15 mouse cellular contexts compared by ENCODE assay signal in genomic region chr12:8961607-8962316, GRCm38 (mm10). TPM values are rescaled to one million over a fixed set of nuclear protein-coding genes. Genes with fewer than 3 reads are reported as not detected.
DNase-seq lines count a peak whose midpoint lies in the region; ATAC-seq and TF ChIP-seq lines count a peak whose summit lies in the region.
"Had no signal": no experiment of that assay in that cellular context is flagged by ENCODE, and none has a peak within 500 bp of the region (broad histone marks: within the 10 kb centered on the region; RNA-seq: fewer than 3 reads in every experiment).

No protein-coding gene starts in this region.

- TF ChIP-seq POLR2A in kidney, adult 2 months (IDR thresholded peaks at IDR 0.05; ENCODE audit: low read depth, low read length), result no peak
- no peak for TF ChIP-seq POLR2A in limb, embryonic 14.5 days (IDR thresholded peaks at IDR 0.05; ENCODE audit: borderline replicate concordance, extremely low read depth, insufficient read depth, insufficient read length)

- no peak overlapping the region for H3K4me3 ChIP-seq in gastrocnemius, adult 2 months
- no peak overlapping the region for H3K4me3 ChIP-seq in kidney, adult 2 months (ENCODE audit: insufficient read depth, low read depth, low read length)
- no peak overlapping the region for H3K4me3 ChIP-seq in limb, embryonic 14.5 days (replicated peaks; ENCODE audit: low read length)
- H3K4me3 ChIP-seq in forebrain, embryonic 11.5 days (ENCODE audit: low read depth, low read length), result no peak overlapping the region
- H3K4me3 ChIP-seq: forebrain, embryonic 10.5 days had no signal

- no peak overlapping the region for H3K4me2 ChIP-seq in limb, embryonic 14.5 days (replicated peaks; ENCODE audit: low read depth, low read length, severe bottlenecking)
- no peak overlapping the region for H3K4me2 ChIP-seq in forebrain, embryonic 11.5 days (ENCODE audit: low read depth, low read length, severe bottlenecking)

- no peaks in the 10 kb centered on the region for H3K27me3 ChIP-seq in kidney, adult 2 months (replicated peaks; ENCODE audit: control insufficient read depth, insufficient read depth, low read length)
- H3K27me3 ChIP-seq in limb, embryonic 14.5 days (ENCODE audit: control insufficient read depth, insufficient read depth, low read length), result no peaks in the 10 kb centered on the region
- H3K27me3 ChIP-seq in forebrain, embryonic 11.5 days (ENCODE audit: control insufficient read depth, insufficient read depth, low read length), result no peaks in the 10 kb centered on the region

- no peaks in the 10 kb centered on the region for H3K4me1 ChIP-seq in kidney, adult 2 months (ENCODE audit: control insufficient read depth, insufficient read depth, low read length)
- H3K4me1 ChIP-seq in limb, embryonic 14.5 days (ENCODE audit: control insufficient read depth, insufficient read depth, low read length), result peaks cover 9% of the 10 kb centered on the region; the same call in 1 of the 2 replicates
- no peaks in the 10 kb centered on the region for H3K4me1 ChIP-seq in forebrain, embryonic 11.5 days (replicated peaks; ENCODE audit: control insufficient read depth, insufficient read depth, low read length)

- intact Hi-C loops in gastrocnemius, adult 2 months (cut with DNase I), result no loop called here
- intact Hi-C loops in left cerebral cortex, postnatal 14 days (cut with DNase I), result no loop called here

- H3K9ac ChIP-seq in limb, embryonic 14.5 days (ENCODE audit: low read depth, low read length, severe bottlenecking), result no peak overlapping the region
- no peak overlapping the region for H3K9ac ChIP-seq in forebrain, embryonic 11.5 days (ENCODE audit: low read length)

- no peak for DNase-seq in gastrocnemius, adult 2 months
- no peak for DNase-seq in gastrocnemius, adult 8-10 months (ENCODE audit: low spot score in 2 of 2)
- peak; percentile 72 for DNase-seq in NIH3T3 (ENCODE audit: low read depth)
- DNase-seq in kidney, adult 2 months, result peak; percentile 50
- DNase-seq in limb, embryonic 14.5 days (ENCODE audit: low spot score), result no peak
- DNase-seq in forebrain, embryonic 11.5 days (ENCODE audit: low spot score), result no peak
- DNase-seq in left cerebral cortex, postnatal 14 days (ENCODE audit: low spot score in 2 of 2), result no peak
- no peak for DNase-seq in thymus, postnatal 36 days
- DNase-seq: cerebellum, adult 2 months; embryo, embryonic 11 days; gastrocnemius, postnatal 25 days; lung, adult 18-20 months had no signal

- H3K27ac ChIP-seq in gastrocnemius, adult 2 months, result peak overlapping the region; percentile 70
- no peak overlapping the region for H3K27ac ChIP-seq in kidney, adult 2 months (ENCODE audit: insufficient read depth, low read depth, low read length)
- peak overlapping the region; percentile 27; the same call in 1 of the 2 replicates for H3K27ac ChIP-seq in limb, embryonic 14.5 days (replicated peaks; ENCODE audit: low read depth, low read length)
- no peak overlapping the region for H3K27ac ChIP-seq in forebrain, embryonic 11.5 days (ENCODE audit: low read depth, low read length)
- H3K27ac ChIP-seq: forebrain, embryonic 10.5 days had no signal

- WGBS in kidney, adult 2 months, result 47% methylated on average over 9 of the region's 9 CpGs
- 44% methylated on average over 9 of the region's 9 CpGs for WGBS in limb, embryonic 14.5 days
- 50% methylated on average over 9 of the region's 9 CpGs for WGBS in forebrain, embryonic 11.5 days

- no peak for ATAC-seq in limb, embryonic 14.5 days (ENCODE audit: low FRiP score, low read depth)
- ATAC-seq in forebrain, embryonic 11.5 days (replicated peaks; ENCODE audit: low FRiP score), result no peak

- no peaks in the 10 kb centered on the region for H3K36me3 ChIP-seq in kidney, adult 2 months (ENCODE audit: control insufficient read depth, insufficient read depth, low read length)
- H3K36me3 ChIP-seq in limb, embryonic 14.5 days (ENCODE audit: control insufficient read depth, insufficient read depth, low read length), result no peaks in the 10 kb centered on the region
- H3K36me3 ChIP-seq in forebrain, embryonic 11.5 days (ENCODE audit: control insufficient read depth, insufficient read depth, low read length), result no peaks in the 10 kb centered on the region
- H3K36me3 ChIP-seq: forebrain, embryonic 10.5 days had no signal

- no peak for TF ChIP-seq CTCF in gastrocnemius, adult 2 months (IDR thresholded peaks at IDR 0.05)
- TF ChIP-seq CTCF in kidney, adult 2 months (conservative IDR thresholded peaks at IDR 0.05; ENCODE audit: insufficient read depth, insufficient read length, low read depth, low read length), result no peak

- no peaks in the 10 kb centered on the region for H3K9me3 ChIP-seq in limb, embryonic 14.5 days (ENCODE audit: control insufficient read depth, low read length)
- no peaks in the 10 kb centered on the region for H3K9me3 ChIP-seq in forebrain, embryonic 11.5 days (ENCODE audit: control insufficient read depth, low read length)
- H3K9me3 ChIP-seq: forebrain, embryonic 10.5 days had no signal

RNA-seq across cellular contexts. Expression of gene Wdr35, which starts 11.9 kb away (rescaled TPM):
- total RNA-seq in gastrocnemius, adult 2 months (2021), result 10 to 100 TPM in 1 of 2 experiments, 1 to 10 TPM in 1; 8.8 to 11.8 TPM
- total RNA-seq in gastrocnemius, adult 8-10 months (2022), result 10 to 100 TPM in 2 of 4 experiments, 1 to 10 TPM in 2; 8.4 to 10.7 (median 9.5) TPM
- 5.3 and 6.0 TPM in 2 replicates for polyA plus RNA-seq in kidney, adult 2 months (2012; rRNA removed)
- 16.7 and 18.8 TPM in 2 replicates for polyA plus RNA-seq in limb, embryonic 14.5 days (2012; rRNA removed)
- polyA plus RNA-seq in limb, embryonic 14.5 days (2014; fragmentation: Nextera tagmentation; extraction: Ambion mirVana), result 17.8 and 22.3 TPM in 2 replicates
- 26.3 and 28.0 TPM in 2 replicates for polyA plus RNA-seq in forebrain, embryonic 11.5 days (2014; fragmentation: Nextera tagmentation; extraction: Ambion mirVana)
- 10 to 100 TPM; 41.3 to 43.9 TPM for total RNA-seq in left cerebral cortex, postnatal 14 days (2021)

RNA-seq across cellular contexts. Expression of gene Matn3, which starts 14.0 kb away (rescaled TPM):
- total RNA-seq in gastrocnemius, adult 2 months (2021), result under 1 TPM in 1 of 2 experiments, not detected in 1; 0.36 TPM
- total RNA-seq in gastrocnemius, adult 8-10 months (2022), result under 1 TPM in 1 of 4 experiments, not detected in 3; 0.12 TPM
- polyA plus RNA-seq in kidney, adult 2 months (2012; rRNA removed), result not detected in 2 replicates
- 75.9 and 93.4 TPM in 2 replicates for polyA plus RNA-seq in limb, embryonic 14.5 days (2012; rRNA removed)
- 30.3 and 34.3 TPM in 2 replicates for polyA plus RNA-seq in limb, embryonic 14.5 days (2014; fragmentation: Nextera tagmentation; extraction: Ambion mirVana)
- 1.8 and 2.0 TPM in 2 replicates for polyA plus RNA-seq in forebrain, embryonic 11.5 days (2014; fragmentation: Nextera tagmentation; extraction: Ambion mirVana)
- total RNA-seq in left cerebral cortex, postnatal 14 days (2021), result under 1 TPM; 0.17 to 0.22 TPM
- total RNA-seq: left cerebral cortex, postnatal 36 days; megakaryocyte progenitor cell, adult 5-6 weeks had no signal
- polyA plus RNA-seq: cerebellum, adult 2 months had no signal

RNA-seq across cellular contexts. Expression of gene Laptm4a, which starts 40.3 kb away (rescaled TPM):
- total RNA-seq in gastrocnemius, adult 2 months (2021), result 100 to 1,000 TPM; 195 to 263 TPM
- total RNA-seq in gastrocnemius, adult 8-10 months (2022), result 100 to 1,000 TPM; 221 to 236 (median 226) TPM
- 256 and 291 TPM in 2 replicates for polyA plus RNA-seq in kidney, adult 2 months (2012; rRNA removed)
- polyA plus RNA-seq in limb, embryonic 14.5 days (2012; rRNA removed), result 619 and 677 TPM in 2 replicates
- 358 and 364 TPM in 2 replicates for polyA plus RNA-seq in limb, embryonic 14.5 days (2014; fragmentation: Nextera tagmentation; extraction: Ambion mirVana)
- polyA plus RNA-seq in forebrain, embryonic 11.5 days (2014; fragmentation: Nextera tagmentation; extraction: Ambion mirVana), result 196 and 197 TPM in 2 replicates
- total RNA-seq in left cerebral cortex, postnatal 14 days (2021), result 100 to 1,000 TPM; 179 to 188 TPM

Comparison
In these comparisons a context has a peak if more than half of its experiments do, and no peak if none do; other contexts are left out.
1. DNase-seq: peak in NIH3T3 (single experiment) and kidney, adult 2 months (single experiment); none in gastrocnemius, adult 2 months (single experiment), gastrocnemius, adult 8-10 months (0 of 2), limb, embryonic 14.5 days (single experiment), forebrain, embryonic 11.5 days (single experiment), left cerebral cortex, postnatal 14 days (0 of 2) and thymus, postnatal 36 days (0 of 2).
2. H3K27ac ChIP-seq: peak in gastrocnemius, adult 2 months (single experiment) and limb, embryonic 14.5 days (single experiment); none in kidney, adult 2 months (single experiment) and forebrain, embryonic 11.5 days (single experiment).